Mouse (Mus musculus): ENCODE results near the gene Rab5if.

The Rab5if gene

GRCm38 (mm10) chr2:156899184-156899583, 36.3 kb downstream of the Rab5if start:
- TF ChIP-seq GATA4 (IDR thresholded peaks at IDR 0.05; ENCODE audit: insufficient replicate concordance, low read length), result no peak

- no peak for TF ChIP-seq GATA4 (IDR thresholded peaks at IDR 0.05; ENCODE audit: insufficient replicate concordance, low read length)
Measured at GRCm38 (mm10) chr2:156901344-156901743, 38.4 kb downstream of the Rab5if start.

GRCm38 (mm10) chr2:156901883-156902282, 39.0 kb downstream of the Rab5if start:
- TF ChIP-seq GATA4 (IDR thresholded peaks at IDR 0.05; ENCODE audit: insufficient replicate concordance, low read length), result no peak

- TF ChIP-seq GATA4 (IDR thresholded peaks at IDR 0.05; ENCODE audit: insufficient replicate concordance, low read length), result no peak
Measured at GRCm38 (mm10) chr2:156903367-156903766, 40.4 kb downstream of the Rab5if start.

- peak; percentile 78 for TF ChIP-seq GATA4 (IDR thresholded peaks at IDR 0.05; ENCODE audit: insufficient replicate concordance, low read length)
Measured at GRCm38 (mm10) chr2:156904976-156905717, 42.2 kb downstream of the Rab5if start.

- TF ChIP-seq GATA4 (IDR thresholded peaks at IDR 0.05; ENCODE audit: insufficient replicate concordance, low read length), result no peak
Measured at GRCm38 (mm10) chr2:156913191-156913590, 50.3 kb downstream of the Rab5if start.

GRCm38 (mm10) chr2:156915559-156915958, 52.6 kb downstream of the Rab5if start:
- no peak for TF ChIP-seq GATA4 (IDR thresholded peaks at IDR 0.05; ENCODE audit: insufficient replicate concordance, low read length)

- no peak for TF ChIP-seq GATA4 (IDR thresholded peaks at IDR 0.05; ENCODE audit: insufficient replicate concordance, low read length)
Measured at GRCm38 (mm10) chr2:156916419-156917125, 53.6 kb downstream of the Rab5if start.

- no peak for TF ChIP-seq GATA4 (IDR thresholded peaks at IDR 0.05; ENCODE audit: insufficient replicate concordance, low read length)
Measured at GRCm38 (mm10) chr2:156918562-156918961, 55.6 kb downstream of the Rab5if start.

- no peak for TF ChIP-seq GATA4 (IDR thresholded peaks at IDR 0.05; ENCODE audit: insufficient replicate concordance, low read length)
Measured at GRCm38 (mm10) chr2:156919796-156920195, 56.9 kb downstream of the Rab5if start.

GRCm38 (mm10) chr2:156923057-156923456, 60.1 kb downstream of the Rab5if start:
- no peak for TF ChIP-seq GATA4 (IDR thresholded peaks at IDR 0.05; ENCODE audit: insufficient replicate concordance, low read length)

All from liver, adult (tissue).